In genomic region chr19:53887822-53888221, GRCm38 (mm10) we compare ENCODE assay signal across 24 mouse cellular contexts. TPM values are rescaled to one million over a fixed set of nuclear protein-coding genes. Genes with fewer than 3 reads are reported as not detected.
DNase-seq lines count a peak whose midpoint lies in the region; ATAC-seq and TF ChIP-seq lines count a peak whose summit lies in the region.
"Had no signal": no experiment of that assay in that cellular context is flagged by ENCODE, and none has a peak within 500 bp of the region (broad histone marks: within the 10 kb centered on the region; RNA-seq: fewer than 3 reads in every experiment).

No protein-coding gene starts in this region.

- peak; percentile 43 for DNase-seq in heart, adult 11 months
- DNase-seq in heart, adult 18-20 months = no peak
- DNase-seq in MEL (ENCODE audit: low read depth, low spot score) = peak; percentile 44
- no peak for DNase-seq in liver, adult 2 months (ENCODE audit: extremely low read depth, low read depth, low spot score)
- no peak for DNase-seq in liver, postnatal 0 days
- DNase-seq in gastrocnemius, adult 8-10 months (ENCODE audit: low spot score in 2 of 2) = no peak
- DNase-seq in layer of hippocampus, postnatal 25 days (ENCODE audit: extremely low spot score in 1 of 2, low spot score in 1 of 2) = no peak
- DNase-seq: adrenal gland, postnatal 14 days; cerebellum, adult 11-12 months; heart, postnatal 10 days; kidney, adult 18-20 months; kidney, postnatal 14 days; left cerebral cortex, postnatal 4 days; lung, adult 18-20 months; lung, postnatal 14 days; right cerebral cortex, postnatal 14 days had no signal

- 89% methylated on average over 3 of the region's 3 CpGs for WGBS in liver, adult 2 months
- WGBS in liver, postnatal 0 days (ENCODE audit: insufficient replicate concordance) = 44% methylated on average over 3 of the region's 3 CpGs

- peaks cover 47 to 62% of the 10 kb centered on the region in 2 experiments for H3K4me1 ChIP-seq in MEL (ENCODE audit: control insufficient read depth in 1 of 2, insufficient read depth in 2 of 2, low read length in 2 of 2)
- peaks cover 35% of the 10 kb centered on the region for H3K4me1 ChIP-seq in liver, adult 2 months (ENCODE audit: control insufficient read depth, insufficient read depth, low read length)
- H3K4me1 ChIP-seq in liver, postnatal 0 days (ENCODE audit: insufficient read depth) = peaks cover 54% of the 10 kb centered on the region

- no peaks in the 10 kb centered on the region for H3K9me3 ChIP-seq in MEL (replicated peaks; ENCODE audit: insufficient read depth, low read length)
- no peaks in the 10 kb centered on the region for H3K9me3 ChIP-seq in liver, postnatal 0 days (ENCODE audit: low read length)
- H3K9me3 ChIP-seq: embryonic facial prominence, embryonic 12.5 days; hindbrain, embryonic 12.5 days had no signal

- ATAC-seq in liver, postnatal 0 days = peak; percentile 41
- ATAC-seq: forebrain, embryonic 16.5 days; midbrain, embryonic 16.5 days had no signal

- H3K27me3 ChIP-seq in MEL (ENCODE audit: control insufficient read depth in 1 of 2, insufficient read depth in 2 of 2, low read length in 2 of 2) = no peaks in the 10 kb centered on the region
- no peaks in the 10 kb centered on the region for H3K27me3 ChIP-seq in liver, adult 2 months (ENCODE audit: control insufficient read depth, insufficient read depth, low read length)
- H3K27me3 ChIP-seq in liver, postnatal 0 days (ENCODE audit: insufficient read depth, low read length) = no peaks in the 10 kb centered on the region
- H3K27me3 ChIP-seq: embryonic facial prominence, embryonic 12.5 days; hindbrain, embryonic 12.5 days had no signal

- H3K4me2 ChIP-seq in liver, postnatal 0 days (ENCODE audit: low read depth, low read length) = no peak overlapping the region
- H3K4me2 ChIP-seq: embryonic facial prominence, embryonic 12.5 days; heart, embryonic 11.5 days; hindbrain, embryonic 12.5 days had no signal

- TF ChIP-seq EP300 in MEL (IDR thresholded peaks at IDR 0.05; ENCODE audit: low read depth in 1 of 2, low read length in 2 of 2) = peak in 1 of 2 experiments; percentile 49; a peak in 1 of 4 replicates
- peak; percentile 78 for TF ChIP-seq EP300 in liver, postnatal 0 days (IDR thresholded peaks at IDR 0.05; ENCODE audit: low read depth)

- no peak for TF ChIP-seq RAD21 in MEL (IDR thresholded peaks at IDR 0.05; ENCODE audit: low read depth, low read length)

- H3K9ac ChIP-seq in MEL (ENCODE audit: control insufficient read depth, low read depth, low read length, poor library complexity, severe bottlenecking) = no peak overlapping the region; the same call in 1 of the 2 replicates
- H3K9ac ChIP-seq in liver, adult 2 months (ENCODE audit: low read depth, low read length) = no peak overlapping the region
- no peak overlapping the region for H3K9ac ChIP-seq in liver, postnatal 0 days (replicated peaks)
- H3K9ac ChIP-seq: embryonic facial prominence, embryonic 12.5 days; hindbrain, embryonic 12.5 days had no signal

- no peak overlapping the region for H3K4me3 ChIP-seq in MEL (ENCODE audit: control insufficient read depth in 1 of 2, insufficient read depth in 1 of 2, low read depth in 2 of 2, low read length in 2 of 2)
- H3K4me3 ChIP-seq in liver, adult 2 months (ENCODE audit: insufficient read depth, low read depth, low read length) = no peak overlapping the region
- H3K4me3 ChIP-seq in liver, postnatal 0 days (ENCODE audit: low read depth, low read length) = no peak overlapping the region
- H3K4me3 ChIP-seq: embryonic facial prominence, embryonic 12.5 days; erythroblast, embryonic 14.5 days; hindbrain, embryonic 12.5 days; layer of hippocampus, adult 2 months; left cerebral cortex, adult 2 months had no signal

- no peak for TF ChIP-seq CTCF in MEL (IDR thresholded peaks at IDR 0.05 in 2 of 3, conservative IDR thresholded peaks at IDR 0.05 in 1 of 3; ENCODE audit: control insufficient read depth in 1 of 3, insufficient read depth in 1 of 3, low read depth in 2 of 3, low read length in 3 of 3, poor library complexity in 1 of 3, severe bottlenecking in 1 of 3)
- no peak for TF ChIP-seq CTCF in liver, adult 2 months (IDR thresholded peaks at IDR 0.05; ENCODE audit: low read depth, low read length)
- no peak for TF ChIP-seq CTCF in liver, postnatal 0 days (IDR thresholded peaks at IDR 0.05; ENCODE audit: low read depth)

- H3K36me3 ChIP-seq in MEL (ENCODE audit: control insufficient read depth in 1 of 2, insufficient read depth in 2 of 2, low read length in 2 of 2) = peaks cover 0 to 59% of the 10 kb centered on the region in 2 experiments; a peak in 2 of 4 replicates
- no peaks in the 10 kb centered on the region for H3K36me3 ChIP-seq in liver, adult 2 months (ENCODE audit: control insufficient read depth, insufficient read depth, low read length)
- no peaks in the 10 kb centered on the region for H3K36me3 ChIP-seq in liver, postnatal 0 days (replicated peaks; ENCODE audit: insufficient read depth, low read length)
- H3K36me3 ChIP-seq: embryonic facial prominence, embryonic 12.5 days; hindbrain, embryonic 12.5 days had no signal

- no peaks in the 10 kb centered on the region for H3K79me2 ChIP-seq in MEL (ENCODE audit: control insufficient read depth, insufficient read depth, low read length, poor library complexity)
- no peaks in the 10 kb centered on the region for H3K79me2 ChIP-seq in liver, adult 2 months (ENCODE audit: control insufficient read depth, insufficient read depth, low read length)

- no peak for TF ChIP-seq POLR2A in MEL (IDR thresholded peaks at IDR 0.05; ENCODE audit: control insufficient read depth in 1 of 2, insufficient read depth in 1 of 2, low read depth in 1 of 2, low read length in 2 of 2, poor library complexity in 1 of 2)
- no peak for TF ChIP-seq POLR2A in liver, adult 2 months (IDR thresholded peaks at IDR 0.05; ENCODE audit: extremely low read depth, insufficient read depth, low read length)

- peak overlapping the region; percentile 38; the same call in 1 of the 2 replicates for H3K27ac ChIP-seq in MEL (ENCODE audit: control insufficient read depth, low read depth, low read length)
- H3K27ac ChIP-seq in liver, adult 2 months (replicated peaks; ENCODE audit: insufficient read depth, low read depth, low read length) = 0 out of 2 replicates have a peak overlapping the region, but pooled peaks have one; percentile 5
- H3K27ac ChIP-seq in liver, postnatal 0 days (ENCODE audit: low read depth) = no peak overlapping the region
- H3K27ac ChIP-seq: embryonic facial prominence, embryonic 12.5 days; hindbrain, embryonic 12.5 days; layer of hippocampus, adult 2 months; left cerebral cortex, adult 2 months had no signal

TF ChIP-seq in MEL, 35 proteins besides CTCF, POLR2A, EP300 and RAD21 (continues in another document):
- TF ChIP-seq E2F4 (IDR thresholded peaks at IDR 0.05; ENCODE audit: borderline replicate concordance, low read depth, low read length) (no peak), USF2 (IDR thresholded peaks at IDR 0.05; ENCODE audit: borderline replicate concordance in 1 of 2, insufficient read depth in 1 of 2, low read depth in 1 of 2, low read length in 2 of 2) (no peak), MYB (IDR thresholded peaks at IDR 0.05; ENCODE audit: low read depth, low read length) (no peak), POLR2AphosphoS2 (IDR thresholded peaks at IDR 0.05; ENCODE audit: low read length) (no peak), MAX (IDR thresholded peaks at IDR 0.05; ENCODE audit: low read length) (no peak), ZKSCAN1 (IDR thresholded peaks at IDR 0.05; ENCODE audit: low read depth, low read length) (no peak), GABPA (IDR thresholded peaks at IDR 0.05; ENCODE audit: low read depth, low read length) (no peak), KAT2A (conservative IDR thresholded peaks at IDR 0.05; ENCODE audit: low read depth, low read length) (no peak), BHLHE40 (IDR thresholded peaks at IDR 0.05; ENCODE audit: borderline replicate concordance, low read depth, low read length) (no peak), TCF12 (IDR thresholded peaks at IDR 0.05; ENCODE audit: low read depth, low read length) (peak; percentile 83), HCFC1 (IDR thresholded peaks at IDR 0.05; ENCODE audit: low read depth, low read length) (no peak), ZMIZ1 (IDR thresholded peaks at IDR 0.05; ENCODE audit: low read depth, low read length) (no peak), NELFE (IDR thresholded peaks at IDR 0.05; ENCODE audit: low read depth, low read length) (no peak), ELF1 (IDR thresholded peaks at IDR 0.05; ENCODE audit: low read depth, low read length) (no peak)

RNA-seq across cellular contexts. Expression of gene Pdcd4, which starts 4.2 kb away (rescaled TPM):
- total RNA-seq in heart, adult 18-20 months (2021) = 10 to 100 TPM; 20.3 to 31.3 TPM
- 19.7 and 30.0 TPM in 2 replicates for total RNA-seq in MEL (2012; rRNA removed)
- 10 to 100 TPM in 1 of 2 experiments, not detected in 1; 37.6 TPM for polyA plus RNA-seq in MEL (2012; ENCODE audit: insufficient read depth in 1 of 2, insufficient read length in 2 of 2, low read depth in 1 of 2, low replicate concordance in 2 of 2, missing spikeins in 1 of 2)
- 89.5 and 92.5 TPM in 2 replicates for total RNA-seq in liver, adult 2 months (2014; rRNA removed)
- polyA plus RNA-seq in liver, adult 2 months (2012; rRNA removed) = 16.4 and 17.8 TPM in 2 replicates
- polyA plus RNA-seq in liver, postnatal 0 days (2015; fragmentation: Nextera tagmentation; extraction: Ambion mirVana) = 39.0 and 41.2 TPM in 2 replicates
- total RNA-seq in gastrocnemius, adult 8-10 months (2022) = 10 to 100 TPM; 12.9 to 22.3 (median 16.3) TPM
- total RNA-seq in layer of hippocampus, postnatal 25 days (2021) = 100 to 1,000 TPM; 118 to 120 TPM

RNA-seq across cellular contexts. Expression of gene Shoc2, which starts 56.3 kb away (rescaled TPM):
- 10 to 100 TPM; 27.0 to 27.9 TPM for total RNA-seq in heart, adult 18-20 months (2021)
- 33.4 and 37.0 TPM in 2 replicates for total RNA-seq in MEL (2012; rRNA removed)
- polyA plus RNA-seq in MEL (2012; ENCODE audit: insufficient read depth in 1 of 2, insufficient read length in 2 of 2, low read depth in 1 of 2, low replicate concordance in 2 of 2, missing spikeins in 1 of 2) = 10 to 100 TPM in 1 of 2 experiments, not detected in 1; 55.6 TPM
- 21.8 and 24.1 TPM in 2 replicates for total RNA-seq in liver, adult 2 months (2014; rRNA removed)
- 8.5 and 9.7 TPM in 2 replicates for polyA plus RNA-seq in liver, adult 2 months (2012; rRNA removed)
- polyA plus RNA-seq in liver, postnatal 0 days (2015; fragmentation: Nextera tagmentation; extraction: Ambion mirVana) = 13.5 and 13.7 TPM in 2 replicates
- total RNA-seq in gastrocnemius, adult 8-10 months (2022) = 10 to 100 TPM; 21.7 to 31.6 (median 23.4) TPM
- 10 to 100 TPM; 47.8 to 49.1 TPM for total RNA-seq in layer of hippocampus, postnatal 25 days (2021)

RNA-seq across cellular contexts. Expression of gene Bbip1, which starts 56.6 kb away (rescaled TPM):
- 10 to 100 TPM; 31.6 to 36.2 TPM for total RNA-seq in heart, adult 18-20 months (2021)
- 71.3 and 81.9 TPM in 2 replicates for total RNA-seq in MEL (2012; rRNA removed)
- polyA plus RNA-seq in MEL (2012; ENCODE audit: insufficient read depth in 1 of 2, insufficient read length in 2 of 2, low read depth in 1 of 2, low replicate concordance in 2 of 2, missing spikeins in 1 of 2) = 10 to 100 TPM in 1 of 2 experiments, not detected in 1; 75.9 TPM
- total RNA-seq in liver, adult 2 months (2014; rRNA removed) = 18.7 and 19.7 TPM in 2 replicates
- polyA plus RNA-seq in liver, adult 2 months (2012; rRNA removed) = 3.0 and 3.8 TPM in 2 replicates
- 32.6 and 36.5 TPM in 2 replicates for polyA plus RNA-seq in liver, postnatal 0 days (2015; fragmentation: Nextera tagmentation; extraction: Ambion mirVana)
- 10 to 100 TPM; 36.2 to 43.1 (median 38.0) TPM for total RNA-seq in gastrocnemius, adult 8-10 months (2022)
- total RNA-seq in layer of hippocampus, postnatal 25 days (2021) = 10 to 100 TPM; 53.3 to 54.2 TPM

Comparison
In these comparisons a context has a peak if more than half of its experiments do, and no peak if none do; other contexts are left out.
1. DNase-seq: peak in heart, adult 11 months (single experiment) and MEL (single experiment); none in heart, adult 18-20 months (0 of 2), liver, adult 2 months (single experiment), liver, postnatal 0 days (single experiment), gastrocnemius, adult 8-10 months (0 of 2) and layer of hippocampus, postnatal 25 days (0 of 2).